Mouse (Mus musculus): ENCODE measurements at regions not wholly inside any gene's neighbourhood (a gene's known extent, or its start where the extent isn't known, plus 50 kb on each side); places are given as distances from the start of the nearest gene placed in this dataset.

- TF ChIP-seq EP300 (IDR thresholded peaks at IDR 0.05; ENCODE audit: low read depth) (no peak), CTCF (IDR thresholded peaks at IDR 0.05; ENCODE audit: low read depth) (no peak)
Observed at GRCm38 (mm10) chr6:60445591-60445990, 384.1 kb downstream of the Snca start.

Measured in liver, postnatal 0 days (tissue).